Mouse (Mus musculus) stomach, embryonic 16.5 days (tissue): ENCODE results near the gene Paxip1. TPM values are rescaled to one million over a fixed set of nuclear protein-coding genes. Genes with fewer than 3 reads are reported as not detected.

Source experiments
- ATAC-seq: fragments of 200-750 bp; cut with Nextera tagmentation; 2 replicates; pipeline ENCODE4 v1.8.0; 2017; ENCODE audit warnings: moderate number of reproducible peaks, moderate TSS enrichment; ENCODE audit not compliant: insufficient read depth, low FRiP score
- H3K27ac ChIP-seq: fragments of 300-500 bp; sonication (generic); 2 replicates; pipeline ENCODE4 v1.5.1; 2014; ENCODE audit warnings: low read length
- H3K27me3 ChIP-seq: fragments of 300-500 bp; sonication (generic); 2 replicates; pipeline ENCODE4 v1.6.1; 2014; ENCODE audit warnings: low read length, control low read depth, mixed read lengths; ENCODE audit not compliant: control insufficient read depth, insufficient read depth
- H3K36me3 ChIP-seq: fragments of 300-500 bp; sonication (generic); 2 replicates; pipeline ENCODE4 v1.6.1; 2014; ENCODE audit warnings: low read length; ENCODE audit not compliant: control insufficient read depth, insufficient read depth
- H3K4me1 ChIP-seq: fragments of 300-500 bp; sonication (generic); 2 replicates; pipeline ENCODE4 v1.6.1; 2014; ENCODE audit warnings: low read length, control low read depth, mixed read lengths; ENCODE audit not compliant: control insufficient read depth, insufficient read depth
- H3K4me2 ChIP-seq: fragments of 300-500 bp; sonication (generic); 2 replicates; pipeline ENCODE4 v1.6.1; 2014; ENCODE audit warnings: low read depth, low read length, mixed read lengths
- H3K4me3 ChIP-seq: fragments of 300-500 bp; sonication (generic); replicated peaks from 2 replicates; pipeline ENCODE4 v1.5.1; 2014; ENCODE audit warnings: mild to moderate bottlenecking, low read length
- H3K9ac ChIP-seq: fragments of 300-500 bp; sonication (generic); 2 replicates; pipeline ENCODE4 v1.6.1; 2014; ENCODE audit warnings: low read length
- H3K9me3 ChIP-seq: fragments of 300-500 bp; sonication (generic); replicated peaks from 2 replicates; pipeline ENCODE4 v1.6.1; 2016; ENCODE audit warnings: low read length, control low read depth; ENCODE audit not compliant: control insufficient read depth
- WGBS: fragments of 180-500 bp; shearing (Covaris S2); extraction: QIAGEN DNeasy Blood & Tissue Kit; methylation state at CpG from one replicate; pipeline ENCODE4 v1.1.7; 2014; 5-methylcytosine and 5-hydroxymethylcytosine counted together
- polyA plus RNA-seq: library from polyadenylated mRNA; unstranded; fragments of >200 nt; fragmentation: Nextera tagmentation; extraction: Ambion mirVana; gene quantifications from 2 replicates; pipeline ENCODE4 v1.2.1, GENCODE M21; 2015

Paxip1 gene
- polyA plus RNA-seq, 1 experiment from 2014 or later, result 23.1 TPM

DNA sequence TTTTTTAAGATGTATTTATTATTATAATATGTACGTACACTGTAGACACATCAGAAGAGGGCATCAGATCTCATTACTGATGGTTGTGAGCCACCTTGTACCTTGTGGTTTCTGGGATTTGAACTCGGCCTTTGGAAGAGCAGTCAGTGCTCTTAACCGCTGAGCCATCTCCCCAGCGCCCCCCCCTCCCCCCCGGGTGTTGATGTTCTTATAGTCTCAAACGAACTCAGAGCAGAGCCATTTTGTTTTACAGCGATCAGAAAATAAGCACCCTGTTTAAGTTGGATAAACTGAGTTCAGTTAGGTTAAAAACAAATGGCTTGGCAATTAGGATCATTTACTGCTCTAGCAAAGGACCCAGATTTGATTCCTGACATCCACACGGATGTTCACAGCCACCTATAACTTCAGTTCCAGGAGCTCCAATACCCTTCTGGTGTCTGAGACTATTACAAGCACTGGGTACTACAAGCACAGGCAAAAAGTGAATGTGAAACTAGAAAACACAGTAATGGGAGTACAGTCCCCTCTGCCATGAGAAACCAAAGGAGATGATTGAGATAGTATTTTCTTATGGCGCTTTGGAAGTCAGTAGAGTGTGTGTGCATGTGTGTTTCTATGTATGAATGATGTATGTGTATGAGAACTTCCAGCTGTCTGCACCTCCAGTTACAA is 1.2 kb upstream of the Paxip1 start:
- no peak overlapping the region for H3K27ac ChIP-seq
- no peaks in the 10 kb centered on the region for H3K27me3 ChIP-seq
- H3K4me2 ChIP-seq, result peak overlapping the region; percentile 78
- H3K36me3 ChIP-seq, result peaks cover 4% of the 10 kb centered on the region; the same call in 1 of the 2 replicates
- H3K4me1 ChIP-seq, result peaks cover 18% of the 10 kb centered on the region
- 46% methylated on average over 9 of the region's 9 CpGs for WGBS
- H3K9ac ChIP-seq, result peak overlapping the region; percentile 90; the same call in 1 of the 2 replicates
- peak overlapping the region; percentile 78 for H3K4me3 ChIP-seq
- no peak for ATAC-seq
- H3K9me3 ChIP-seq, result no peaks in the 10 kb centered on the region

DNA sequence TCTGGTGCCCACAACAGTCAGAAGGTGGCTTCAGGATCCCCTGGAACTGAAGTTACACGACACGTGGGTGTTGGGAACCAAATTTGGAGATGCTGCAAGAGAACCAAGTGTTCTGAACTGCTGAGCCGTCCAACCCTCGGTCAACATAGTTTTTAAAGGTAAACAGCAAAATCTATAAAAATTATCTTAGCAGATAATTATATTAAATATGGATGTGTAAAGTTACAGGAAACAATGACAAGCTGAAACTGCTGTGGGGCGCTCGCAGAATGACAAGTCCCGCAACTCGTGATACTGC is 631 bp upstream of the Paxip1 start:
- Histone ChIP-seq H3K27ac (peak overlapping the region; percentile 94), H3K36me3 (peaks cover 4% of the 10 kb centered on the region; the same call in 1 of the 2 replicates), H3K9ac (peak overlapping the region; percentile 90), H3K9me3 (no peaks in the 10 kb centered on the region), H3K4me1 (peaks cover 18% of the 10 kb centered on the region), H3K4me3 (peak overlapping the region; percentile 78), H3K27me3 (no peaks in the 10 kb centered on the region), H3K4me2 (peak overlapping the region; percentile 78)
- ATAC-seq, result no peak
- WGBS, result 10% methylated on average over 8 of the region's 8 CpGs

GRCm38 (mm10) chr5:27790910-27791288 is 592 bp downstream of the Paxip1 start:
- Histone ChIP-seq H3K9me3 (no peaks in the 10 kb centered on the region), H3K36me3 (peaks cover 17% of the 10 kb centered on the region; the same call in 1 of the 2 replicates), H3K4me2 (peak overlapping the region; percentile 54), H3K27ac (peak overlapping the region; percentile 94), H3K27me3 (no peaks in the 10 kb centered on the region), H3K4me3 (peak overlapping the region; percentile 78), H3K4me1 (peaks cover 18% of the 10 kb centered on the region), H3K9ac (peak overlapping the region; percentile 90)
- ATAC-seq, result peak; percentile 89
- under 1% methylated on average over 47 of the region's 47 CpGs for WGBS

GRCm38 (mm10) chr5:27790086-27790909 is 1.2 kb downstream of the Paxip1 start:
- H3K27me3 ChIP-seq, result no peaks in the 10 kb centered on the region
- no peaks in the 10 kb centered on the region for H3K9me3 ChIP-seq
- ATAC-seq, result no peak
- WGBS, result 19% methylated on average over 21 of the region's 21 CpGs
- H3K4me1 ChIP-seq, result peaks cover 18% of the 10 kb centered on the region
- peak overlapping the region; percentile 54 for H3K4me2 ChIP-seq
- peak overlapping the region; percentile 90 for H3K9ac ChIP-seq
- H3K4me3 ChIP-seq, result peak overlapping the region; percentile 78
- peaks cover 22% of the 10 kb centered on the region; the same call in 1 of the 2 replicates for H3K36me3 ChIP-seq
- peak overlapping the region; percentile 94 for H3K27ac ChIP-seq

GRCm38 (mm10) chr5:27789586-27789985 is 1.9 kb downstream of the Paxip1 start:
- Histone ChIP-seq H3K27ac (no peak overlapping the region), H3K4me1 (peaks cover 18% of the 10 kb centered on the region), H3K9me3 (no peaks in the 10 kb centered on the region), H3K36me3 (peaks cover 26% of the 10 kb centered on the region; the same call in 1 of the 2 replicates), H3K9ac (peak overlapping the region; percentile 90), H3K27me3 (no peaks in the 10 kb centered on the region), H3K4me3 (peak overlapping the region; percentile 78), H3K4me2 (peak overlapping the region; percentile 54)
- WGBS, result 65% methylated on average over 10 of the region's 10 CpGs
- no peak for ATAC-seq

GRCm38 (mm10) chr5:27783381-27783780 is 8.1 kb downstream of the Paxip1 start:
- H3K9me3 ChIP-seq, result no peaks in the 10 kb centered on the region
- H3K4me1 ChIP-seq, result no peaks in the 10 kb centered on the region
- WGBS, result 90% methylated on average over 9 of the region's 9 CpGs
- no peaks in the 10 kb centered on the region for H3K27me3 ChIP-seq
- no peak overlapping the region for H3K4me3 ChIP-seq
- H3K27ac ChIP-seq, result no peak overlapping the region
- H3K4me2 ChIP-seq, result no peak overlapping the region
- H3K9ac ChIP-seq, result no peak overlapping the region
- H3K36me3 ChIP-seq, result peaks cover 38% of the 10 kb centered on the region
- no peak for ATAC-seq

DNA sequence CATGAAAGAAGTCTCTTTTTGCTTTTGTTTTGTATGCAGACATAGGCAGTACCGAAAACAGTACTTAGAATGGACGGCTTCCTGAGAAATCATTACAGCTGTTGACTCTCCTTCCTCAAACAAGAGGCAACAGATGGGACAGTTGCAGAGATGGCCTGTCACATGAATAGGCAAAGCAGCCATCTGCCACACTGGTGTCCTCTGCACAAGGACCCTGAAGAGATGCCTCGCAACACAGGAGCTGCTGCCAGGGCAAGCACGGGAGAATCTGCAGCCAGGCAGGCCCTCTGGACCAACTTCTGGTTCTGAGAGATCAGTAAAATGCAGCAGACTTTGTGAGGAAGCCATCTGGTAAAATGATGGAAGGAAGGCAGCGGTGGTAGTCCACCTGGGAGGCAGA is 23.5 kb downstream of the Paxip1 start:
- no peaks in the 10 kb centered on the region for H3K9me3 ChIP-seq
- H3K36me3 ChIP-seq, result peaks cover 18% of the 10 kb centered on the region; the same call in 1 of the 2 replicates
- no peak for ATAC-seq

DNA sequence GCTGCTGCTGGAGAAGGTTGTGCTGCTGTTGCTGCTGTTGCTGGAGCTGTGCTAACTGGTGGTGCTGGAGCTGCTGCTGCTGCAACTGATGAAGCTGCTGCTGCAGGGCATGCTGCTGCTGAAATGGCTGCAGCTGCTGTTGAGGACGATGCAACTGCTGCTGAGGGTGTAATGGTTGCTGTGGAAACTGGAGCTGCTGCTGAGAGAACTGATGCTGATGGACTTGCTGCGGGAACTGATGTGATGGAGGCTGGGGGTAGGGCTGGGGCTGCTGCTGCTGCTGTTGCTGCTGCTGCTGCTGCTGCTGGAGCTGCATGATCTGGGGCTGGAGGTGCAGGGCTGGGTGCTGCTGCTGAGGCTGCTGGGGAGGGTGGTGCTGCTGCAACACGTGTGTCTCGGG is 25.7 kb downstream of the Paxip1 start:
- 77% methylated on average over 4 of the region's 4 CpGs for WGBS
- no peaks in the 10 kb centered on the region for H3K9me3 ChIP-seq
- no peak overlapping the region for H3K27ac ChIP-seq
- H3K4me2 ChIP-seq, result no peak overlapping the region
- H3K4me3 ChIP-seq, result no peak overlapping the region
- peaks cover 20% of the 10 kb centered on the region; the same call in 1 of the 2 replicates for H3K36me3 ChIP-seq
- H3K4me1 ChIP-seq, result no peaks in the 10 kb centered on the region
- H3K9ac ChIP-seq, result no peak overlapping the region
- H3K27me3 ChIP-seq, result no peaks in the 10 kb centered on the region
- ATAC-seq, result no peak

More for the DNA sequence above, 23.5 kb downstream of the Paxip1 start:
- no peak overlapping the region for H3K9ac ChIP-seq
- WGBS, result 85% methylated on average over 5 of the region's 5 CpGs
- no peak overlapping the region for H3K4me3 ChIP-seq
- no peaks in the 10 kb centered on the region for H3K27me3 ChIP-seq
- no peak overlapping the region for H3K27ac ChIP-seq
- no peaks in the 10 kb centered on the region for H3K4me1 ChIP-seq
- no peak overlapping the region for H3K4me2 ChIP-seq

GRCm38 (mm10) chr5:27744944-27745343 is 46.5 kb downstream of the Paxip1 start:
- WGBS, result 87% methylated on average over 1 of the region's 1 CpGs
- no peaks in the 10 kb centered on the region for H3K9me3 ChIP-seq
- H3K36me3 ChIP-seq, result peaks cover 34% of the 10 kb centered on the region

More at GRCm38 (mm10) chr5:27744944-27745343, 46.5 kb downstream of the Paxip1 start:
- Histone ChIP-seq H3K9ac (no peak overlapping the region), H3K27me3 (no peaks in the 10 kb centered on the region), H3K27ac (no peak overlapping the region), H3K4me2 (no peak overlapping the region), H3K4me1 (no peaks in the 10 kb centered on the region), H3K4me3 (no peak overlapping the region)
- no peak for ATAC-seq
